Comparison of ENCODE assay signal across 11 mouse cellular contexts in the genomic region with DNA sequence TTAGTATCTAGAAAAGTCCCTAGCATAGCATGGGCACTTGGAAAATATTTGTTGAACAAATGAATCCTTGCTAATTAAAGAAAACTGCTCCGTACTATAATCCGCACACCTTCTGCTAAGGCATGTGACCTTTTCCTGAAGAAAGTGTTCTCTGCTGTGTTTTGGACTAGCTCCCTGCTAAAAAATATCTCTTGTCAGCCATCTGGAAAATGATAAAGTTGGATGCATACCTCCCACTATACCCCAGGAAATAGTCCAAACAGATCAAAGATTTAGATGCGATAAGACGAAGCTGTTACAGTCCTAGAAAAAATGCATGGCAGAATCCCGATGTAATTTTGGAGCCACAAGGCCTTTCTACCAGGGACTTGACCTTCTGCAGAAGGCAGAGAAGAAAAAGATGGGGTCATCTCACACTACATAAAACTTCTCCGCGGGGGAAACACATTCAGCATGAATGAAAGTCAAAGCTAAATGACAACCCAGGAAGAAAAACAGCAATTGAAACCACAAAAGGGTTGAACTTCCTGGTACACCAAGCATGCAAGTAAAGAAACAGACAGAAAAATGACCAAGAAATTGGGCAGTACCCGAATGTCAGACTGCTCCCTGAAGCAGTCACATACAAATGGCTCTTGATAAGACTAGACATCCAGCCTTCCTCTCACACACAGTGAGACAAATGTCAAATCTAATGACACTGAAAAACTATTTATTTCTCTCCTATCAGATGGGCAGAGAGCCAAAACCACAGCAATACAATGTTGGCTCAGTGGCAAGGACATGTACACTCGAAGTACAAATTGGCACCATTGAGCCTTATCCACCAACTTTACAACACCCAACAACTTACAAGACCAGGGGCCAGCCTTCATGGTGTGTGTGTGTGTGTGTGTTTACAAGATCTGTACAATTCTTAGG. TPM values are rescaled to one million over a fixed set of nuclear protein-coding genes. Genes with fewer than 3 reads are reported as not detected.
DNase-seq lines count a peak whose midpoint lies in the region; ATAC-seq and TF ChIP-seq lines count a peak whose summit lies in the region.
"Had no signal": no experiment of that assay in that cellular context is flagged by ENCODE, and none has a peak within 500 bp of the region (broad histone marks: within the 10 kb centered on the region; RNA-seq: fewer than 3 reads in every experiment).

No protein-coding gene starts in this region.

- H3K36me3 ChIP-seq in kidney, postnatal 0 days (ENCODE audit: insufficient read depth, low read length): no peaks in the 10 kb centered on the region
- H3K36me3 ChIP-seq in hindbrain, embryonic 10.5 days: no peaks in the 10 kb centered on the region
- H3K36me3 ChIP-seq in heart, embryonic 10.5 days: no peaks in the 10 kb centered on the region
- H3K36me3 ChIP-seq: G1E; hindbrain, embryonic 15.5 days had no signal

- no peaks in the 10 kb centered on the region for H3K27me3 ChIP-seq in kidney, postnatal 0 days (ENCODE audit: insufficient read depth, low read length)
- H3K27me3 ChIP-seq in hindbrain, embryonic 10.5 days (ENCODE audit: insufficient read depth, poor library complexity, severe bottlenecking): no peaks in the 10 kb centered on the region
- 0 out of 2 replicates have a peak, but pooled peaks cover 5% of the 10 kb centered on the region for H3K27me3 ChIP-seq in heart, embryonic 10.5 days (ENCODE audit: insufficient read depth, poor library complexity, severe bottlenecking)
- H3K27me3 ChIP-seq: hindbrain, embryonic 15.5 days had no signal

- DNase-seq in kidney, postnatal 0 days (ENCODE audit: low spot score): peak; percentile 43
- DNase-seq in kidney, postnatal 14 days: no peak
- DNase-seq in c-Kit-positive CD71-negative TER-119-negative erythroid progenitor cells, embryonic 14.5 days (ENCODE audit: low read depth): peak; percentile 33
- DNase-seq in lung, postnatal 36 days: peak; percentile 67
- no peak for DNase-seq in hindbrain, embryonic 10.5 days (ENCODE audit: low spot score)
- no peak for DNase-seq in heart, adult 11 months
- DNase-seq in heart, embryonic 10.5 days (ENCODE audit: low spot score): no peak
- DNase-seq: cerebellum, adult 18-20 months had no signal

- peaks cover 9% of the 10 kb centered on the region; the same call in 1 of the 2 replicates for H3K4me1 ChIP-seq in kidney, postnatal 0 days (replicated peaks; ENCODE audit: insufficient read depth, low read length)
- no peaks in the 10 kb centered on the region for H3K4me1 ChIP-seq in hindbrain, embryonic 10.5 days (replicated peaks)
- peaks cover 5% of the 10 kb centered on the region; the same call in 1 of the 2 replicates for H3K4me1 ChIP-seq in heart, embryonic 10.5 days
- H3K4me1 ChIP-seq: hindbrain, embryonic 15.5 days had no signal

- no peak overlapping the region for H3K27ac ChIP-seq in kidney, postnatal 0 days
- no peak overlapping the region for H3K27ac ChIP-seq in hindbrain, embryonic 10.5 days
- H3K27ac ChIP-seq in heart, embryonic 10.5 days: no peak overlapping the region
- H3K27ac ChIP-seq: hindbrain, embryonic 15.5 days had no signal

- ATAC-seq in kidney, postnatal 0 days (replicated peaks; ENCODE audit: low FRiP score, low read depth): no peak
- peak; percentile 71 for ATAC-seq in CD4-positive, CD25-positive, alpha-beta regulatory T cell, adult 4 months

- no peaks in the 10 kb centered on the region for H3K9me3 ChIP-seq in kidney, postnatal 0 days (replicated peaks; ENCODE audit: low read length)
- H3K9me3 ChIP-seq in hindbrain, embryonic 10.5 days: no peaks in the 10 kb centered on the region
- no peaks in the 10 kb centered on the region for H3K9me3 ChIP-seq in heart, embryonic 10.5 days
- H3K9me3 ChIP-seq: G1E; hindbrain, embryonic 15.5 days had no signal

- no peak overlapping the region for H3K9ac ChIP-seq in kidney, postnatal 0 days (ENCODE audit: low read depth, low read length)
- H3K9ac ChIP-seq: hindbrain, embryonic 15.5 days had no signal

- TF ChIP-seq CTCF in kidney, postnatal 0 days (IDR thresholded peaks at IDR 0.05; ENCODE audit: low read depth): no peak

- H3K4me2 ChIP-seq in kidney, postnatal 0 days (ENCODE audit: low read length): no peak overlapping the region
- H3K4me2 ChIP-seq: hindbrain, embryonic 15.5 days had no signal

- H3K4me3 ChIP-seq in kidney, postnatal 0 days (replicated peaks; ENCODE audit: low read depth, low read length): no peak overlapping the region
- no peak overlapping the region for H3K4me3 ChIP-seq in hindbrain, embryonic 10.5 days
- H3K4me3 ChIP-seq in heart, embryonic 10.5 days: no peak overlapping the region
- H3K4me3 ChIP-seq: hindbrain, embryonic 15.5 days had no signal

- WGBS in kidney, postnatal 0 days: 29% methylated on average over 9 of the region's 9 CpGs
- WGBS in hindbrain, embryonic 10.5 days: 86% methylated on average over 9 of the region's 9 CpGs
- WGBS in heart, embryonic 10.5 days: 77% methylated on average over 9 of the region's 9 CpGs

RNA-seq across cellular contexts. Expression of gene Snx5, which starts 29.3 kb away (rescaled TPM):
- 103 and 112 TPM in 2 replicates for polyA plus RNA-seq in kidney, postnatal 0 days (2015; fragmentation: Nextera tagmentation; extraction: Ambion mirVana)
- 10 to 100 TPM; 57.7 to 79.5 TPM for polyA plus RNA-seq in CD4-positive, CD25-positive, alpha-beta regulatory T cell, adult 4 months (2017; shearing (Covaris generic))
- 91.8 and 110 TPM in 2 replicates for polyA plus RNA-seq in hindbrain, embryonic 10.5 days (2016; fragmentation: Nextera tagmentation; extraction: Ambion mirVana)
- 119 and 128 TPM in 2 replicates for polyA plus RNA-seq in heart, embryonic 10.5 days (2016; fragmentation: Nextera tagmentation; extraction: Ambion mirVana)

RNA-seq across cellular contexts. Expression of gene Mgme1, which starts 29.5 kb away (rescaled TPM):
- 16.0 and 16.6 TPM in 2 replicates for polyA plus RNA-seq in kidney, postnatal 0 days (2015; fragmentation: Nextera tagmentation; extraction: Ambion mirVana)
- polyA plus RNA-seq in CD4-positive, CD25-positive, alpha-beta regulatory T cell, adult 4 months (2017; shearing (Covaris generic)): 10 to 100 TPM in 1 of 2 experiments, 1 to 10 TPM in 1; 7.7 to 13.6 TPM
- 18.5 and 25.0 TPM in 2 replicates for polyA plus RNA-seq in hindbrain, embryonic 10.5 days (2016; fragmentation: Nextera tagmentation; extraction: Ambion mirVana)
- 24.7 TPM in 2 replicates for polyA plus RNA-seq in heart, embryonic 10.5 days (2016; fragmentation: Nextera tagmentation; extraction: Ambion mirVana)

RNA-seq across cellular contexts. Expression of gene Ovol2, which starts 31.9 kb away (rescaled TPM):
- polyA plus RNA-seq in kidney, postnatal 0 days (2015; fragmentation: Nextera tagmentation; extraction: Ambion mirVana): 1.2 and 1.8 TPM in 2 replicates
- not detected for polyA plus RNA-seq in CD4-positive, CD25-positive, alpha-beta regulatory T cell, adult 4 months (2017; shearing (Covaris generic))
- polyA plus RNA-seq in hindbrain, embryonic 10.5 days (2016; fragmentation: Nextera tagmentation; extraction: Ambion mirVana): 0.22 and 0.27 TPM in 2 replicates
- 0.60 TPM in 1 of 2 replicates, not detected in the other for polyA plus RNA-seq in heart, embryonic 10.5 days (2016; fragmentation: Nextera tagmentation; extraction: Ambion mirVana)
- polyA plus RNA-seq: G1E; hindbrain, embryonic 15.5 days had no signal

Comparison
In these comparisons a context has a peak if more than half of its experiments do, and no peak if none do; other contexts are left out.
1. DNase-seq: peak in kidney, postnatal 0 days (single experiment), c-Kit-positive CD71-negative TER-119-negative erythroid progenitor cells, embryonic 14.5 days (single experiment) and lung, postnatal 36 days (single experiment); none in kidney, postnatal 14 days (single experiment), hindbrain, embryonic 10.5 days (single experiment), heart, adult 11 months (single experiment) and heart, embryonic 10.5 days (single experiment).